Mouse (Mus musculus) heart, postnatal 0 days (tissue): Measurements from ENCODE around the gene Trp53inp2. TPM values are rescaled to one million over a fixed set of nuclear protein-coding genes. Genes with fewer than 3 reads are reported as not detected.

Experiments
- ATAC-seq: fragments of 200-750 bp; cut with Nextera tagmentation; 2 replicates; pipeline ENCODE4 v1.8.0; 2017; ENCODE audit warnings: low read depth, moderate number of reproducible peaks, moderate library complexity; ENCODE audit not compliant: insufficient read depth
- DNase-seq: peaks from one replicate; pipeline ENCODE4 v3.0.0-alpha.2; 2016; ENCODE audit warnings: low spot score
- H3K27ac ChIP-seq: fragments of 300-500 bp; sonication (generic); 2 replicates; pipeline ENCODE4 v1.5.1; 2014; ENCODE audit warnings: low read depth, mild to moderate bottlenecking
- H3K27me3 ChIP-seq: fragments of 300-500 bp; sonication (generic); 2 replicates; pipeline ENCODE4 v1.6.1; 2014; ENCODE audit warnings: low read length, mixed read lengths; ENCODE audit not compliant: control insufficient read depth, insufficient read depth
- H3K36me3 ChIP-seq: fragments of 300-500 bp; sonication (generic); replicated peaks from 2 replicates; pipeline ENCODE4 v1.6.1; 2014; ENCODE audit warnings: low read length, mixed read lengths; ENCODE audit not compliant: control insufficient read depth, insufficient read depth
- H3K4me1 ChIP-seq: fragments of 300-500 bp; sonication (generic); 2 replicates; pipeline ENCODE4 v1.6.1; 2014; ENCODE audit warnings: antibody characterized with exemption; ENCODE audit not compliant: control insufficient read depth, insufficient read depth
- H3K4me2 ChIP-seq: fragments of 300-500 bp; sonication (generic); 2 replicates; pipeline ENCODE4 v1.6.1; 2014; ENCODE audit warnings: low read depth, mild to moderate bottlenecking, low read length, moderate library complexity
- H3K4me3 ChIP-seq: fragments of 300-500 bp; sonication (generic); 2 replicates; pipeline ENCODE4 v1.5.1; 2014; ENCODE audit warnings: low read depth, low read length
- H3K9ac ChIP-seq: fragments of 300-500 bp; sonication (generic); replicated peaks from 2 replicates; pipeline ENCODE4 v1.6.1; 2014; ENCODE audit warnings: low read depth, low read length, mixed read lengths
- H3K9me3 ChIP-seq: fragments of 300-500 bp; sonication (generic); replicated peaks from 2 replicates; pipeline ENCODE4 v1.6.1; 2016; ENCODE audit warnings: low read length; ENCODE audit not compliant: control insufficient read depth
- CTCF ChIP-seq: IDR thresholded peaks from 2 replicates; pipeline ENCODE4 v1.5.1; 2016; ENCODE audit warnings: antibody characterized with exemption, control low read depth, low read depth
- EP300 ChIP-seq: IDR thresholded peaks from 2 replicates; pipeline ENCODE4 v1.6.1; 2016; ENCODE audit warnings: antibody characterized with exemption, low read depth
- WGBS: fragments of 180-500 bp; shearing (Covaris S2); extraction: QIAGEN DNeasy Blood & Tissue Kit; methylation state at CpG from one replicate; pipeline ENCODE4 v1.1.7; 2014; 5-methylcytosine and 5-hydroxymethylcytosine counted together
- polyA plus RNA-seq: library from polyadenylated mRNA; unstranded; fragments of >200 nt; fragmentation: Nextera tagmentation; extraction: Ambion mirVana; gene quantifications from 2 replicates; pipeline ENCODE4 v1.2.1, GENCODE M21; 2015
- total RNA-seq: library from RNA; depleted of rRNA; stranded (reverse); fragments of >200 nt; gene quantifications from 2 replicates; pipeline ENCODE4 v1.2.3, GENCODE M21; 2014; ENCODE audit warnings: low replicate concordance

Gene Trp53inp2
- total and polyA plus RNA-seq, 2 experiments from 2014 or later, result 202 to 348 TPM

DNA sequence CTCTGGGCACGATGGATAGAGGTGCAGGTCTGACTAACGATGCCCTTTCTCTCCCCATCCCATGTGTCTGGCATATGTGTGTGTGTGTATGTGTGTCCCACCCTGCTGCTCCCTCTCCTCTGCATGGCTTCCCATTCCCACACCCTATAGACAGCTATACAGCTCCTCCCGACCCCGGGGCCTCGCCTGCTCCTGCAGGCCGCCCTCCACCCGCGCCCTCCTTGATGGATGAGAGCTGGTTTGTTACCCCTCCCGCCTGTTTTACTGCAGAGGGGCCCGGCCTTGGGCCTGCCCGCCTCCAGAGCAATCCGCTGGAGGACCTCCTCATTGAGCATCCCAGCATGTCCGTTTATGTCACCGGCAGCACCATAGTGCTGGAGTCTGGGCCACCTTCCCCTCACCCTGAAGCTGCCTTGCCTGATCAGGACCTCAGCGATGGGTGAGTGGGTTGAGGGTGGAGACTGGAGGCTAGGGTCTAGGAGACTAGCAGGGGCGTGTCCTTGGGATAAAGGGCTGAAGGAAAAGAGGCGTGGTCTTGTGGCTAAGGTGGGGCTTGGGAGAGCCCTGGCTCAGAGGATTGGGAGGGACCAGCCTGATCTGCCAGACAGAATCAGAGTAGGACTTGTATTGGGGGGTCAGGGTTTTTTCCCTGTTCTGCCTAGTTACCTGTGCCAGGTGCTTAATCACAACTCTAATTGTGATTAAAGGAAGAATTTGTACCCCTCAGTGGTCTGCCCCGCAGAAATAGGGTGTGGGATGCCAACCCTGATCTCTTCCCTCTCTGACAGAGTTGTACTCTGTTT lies 5.1 kb downstream of the Trp53inp2 start:
- no peak for DNase-seq
- Histone ChIP-seq H3K4me2 (no peak overlapping the region), H3K4me3 (no peak overlapping the region), H3K27ac (no peak overlapping the region), H3K36me3 (peaks cover 54% of the 10 kb centered on the region), H3K9me3 (no peaks in the 10 kb centered on the region), H3K9ac (no peak overlapping the region), H3K27me3 (no peaks in the 10 kb centered on the region), H3K4me1 (peaks cover 42% of the 10 kb centered on the region)
- WGBS, result 71% methylated on average over 18 of the region's 18 CpGs
- no peak for ATAC-seq
- TF ChIP-seq EP300 (no peak), CTCF (no peak)

GRCm38 (mm10) chr2:155386534-155386899 lies 5.7 kb downstream of the Trp53inp2 start:
- Histone ChIP-seq H3K9ac (no peak overlapping the region), H3K36me3 (peaks cover 54% of the 10 kb centered on the region), H3K9me3 (no peaks in the 10 kb centered on the region), H3K4me1 (peaks cover 40% of the 10 kb centered on the region), H3K4me3 (no peak overlapping the region), H3K27ac (no peak overlapping the region), H3K4me2 (no peak overlapping the region), H3K27me3 (no peaks in the 10 kb centered on the region)
- TF ChIP-seq EP300 (0 out of 2 replicates have a peak, but pooled peaks have one; percentile 19), CTCF (no peak)
- WGBS, result 44% methylated on average over 27 of the region's 27 CpGs
- DNase-seq (no peak), ATAC-seq (no peak)

GRCm38 (mm10) chr2:155387052-155387451 lies 6.2 kb downstream of the Trp53inp2 start:
- H3K4me3 ChIP-seq, result no peak overlapping the region
- H3K4me2 ChIP-seq, result no peak overlapping the region
- H3K36me3 ChIP-seq, result peaks cover 54% of the 10 kb centered on the region
- no peaks in the 10 kb centered on the region for H3K27me3 ChIP-seq
- TF ChIP-seq CTCF (0 out of 2 replicates have a peak, but pooled peaks have one; percentile 8), EP300 (no peak)
- ATAC-seq (no peak), DNase-seq (no peak)
- no peak overlapping the region for H3K27ac ChIP-seq
- 81% methylated on average over 4 of the region's 4 CpGs for WGBS
- H3K9ac ChIP-seq, result no peak overlapping the region
- peaks cover 40% of the 10 kb centered on the region for H3K4me1 ChIP-seq
- no peaks in the 10 kb centered on the region for H3K9me3 ChIP-seq

GRCm38 (mm10) chr2:155388573-155388972 lies 7.7 kb downstream of the Trp53inp2 start:
- Histone ChIP-seq H3K9ac (no peak overlapping the region), H3K36me3 (peaks cover 54% of the 10 kb centered on the region), H3K27me3 (no peaks in the 10 kb centered on the region), H3K4me2 (no peak overlapping the region), H3K4me1 (peaks cover 31% of the 10 kb centered on the region; the same call in 1 of the 2 replicates), H3K4me3 (no peak overlapping the region), H3K9me3 (no peaks in the 10 kb centered on the region), H3K27ac (peak overlapping the region; percentile 74)
- ATAC-seq (no peak), DNase-seq (no peak)
- 65% methylated on average over 2 of the region's 2 CpGs for WGBS
- TF ChIP-seq EP300, result no peak
- TF ChIP-seq CTCF, result no peak

DNA sequence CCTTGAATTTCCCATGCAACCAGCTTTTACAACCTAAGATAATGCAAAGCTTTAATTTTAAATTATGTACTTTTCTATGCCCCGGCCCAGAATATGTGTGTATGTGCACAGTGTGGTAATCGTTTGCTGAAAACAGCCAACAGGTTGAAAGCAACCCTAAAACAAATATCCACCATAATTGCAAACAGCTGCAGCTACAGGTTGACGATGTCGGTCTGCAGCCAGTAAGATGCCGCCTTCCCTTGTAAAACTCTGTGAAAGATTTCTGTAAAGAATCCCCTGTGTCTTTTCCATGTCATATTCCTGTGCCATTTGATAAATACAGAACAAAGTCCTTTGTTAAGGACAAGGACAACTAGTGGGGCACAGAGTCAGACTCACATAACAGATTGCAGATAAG lies 13.7 kb downstream of the Trp53inp2 start:
- Histone ChIP-seq H3K27ac (peak overlapping the region; percentile 56), H3K4me3 (no peak overlapping the region), H3K9ac (no peak overlapping the region), H3K9me3 (no peaks in the 10 kb centered on the region), H3K4me2 (no peak overlapping the region), H3K4me1 (peaks cover 7% of the 10 kb centered on the region; the same call in 1 of the 2 replicates), H3K27me3 (no peaks in the 10 kb centered on the region), H3K36me3 (peaks cover 42% of the 10 kb centered on the region)
- ATAC-seq, result no peak
- WGBS, result 84% methylated on average over 5 of the region's 5 CpGs
- no peak for TF ChIP-seq CTCF
- TF ChIP-seq EP300, result no peak
- no peak for DNase-seq

GRCm38 (mm10) chr2:155400276-155400675 lies 19.4 kb downstream of the Trp53inp2 start:
- Histone ChIP-seq H3K27ac (0 out of 2 replicates have a peak overlapping the region, but pooled peaks have one; percentile 1), H3K36me3 (peaks cover 43% of the 10 kb centered on the region), H3K27me3 (no peaks in the 10 kb centered on the region), H3K4me1 (peaks cover 8% of the 10 kb centered on the region; the same call in 1 of the 2 replicates), H3K4me3 (no peak overlapping the region), H3K4me2 (no peak overlapping the region), H3K9ac (no peak overlapping the region), H3K9me3 (no peaks in the 10 kb centered on the region)
- no peak for TF ChIP-seq EP300
- no peak for TF ChIP-seq CTCF
- DNase-seq, result peak; percentile 52
- no peak; the same call in 1 of the 2 replicates for ATAC-seq
